Mouse (Mus musculus): ENCODE results near the gene Slc32a1.

DNA sequence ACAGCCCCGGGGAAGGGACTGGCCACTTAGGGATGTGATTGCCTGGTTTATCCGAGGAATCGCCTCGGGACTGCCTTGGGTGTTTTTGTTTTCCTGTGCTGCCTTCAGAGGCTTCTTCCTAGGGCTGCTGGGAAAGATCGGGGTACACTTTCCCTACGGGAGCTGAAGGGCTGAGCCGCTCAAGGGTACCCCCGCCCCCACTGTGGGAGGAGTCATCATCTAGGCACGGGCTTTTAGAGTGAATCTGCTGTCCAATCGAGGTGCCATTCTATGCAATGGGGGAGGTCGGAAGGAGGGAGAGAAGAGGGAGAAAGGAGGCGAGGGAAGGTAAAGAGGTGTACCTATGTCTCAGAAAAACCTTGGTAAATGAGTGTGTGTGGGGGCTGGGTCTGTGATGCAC is 5.7 kb downstream of the Slc32a1 start:
- TF ChIP-seq CTCF (IDR thresholded peaks at IDR 0.05; ENCODE audit: borderline replicate concordance, extremely low read depth, insufficient read depth, insufficient read length) (no peak), POLR2A (IDR thresholded peaks at IDR 0.05; ENCODE audit: borderline replicate concordance, extremely low read depth, insufficient read depth, insufficient read length, poor library complexity, severe bottlenecking) (no peak)
